Mouse (Mus musculus) MEL (cell line): ENCODE measurements around the gene Meox2.

Source experiments
- POLR2A ChIP-seq, 2 experiments: IDR thresholded peaks; 2 replicates each; pipeline ENCODE4 v1.6.1; 2011 to 2012; ENCODE audit warnings: low read length in 2 of 2, mild to moderate bottlenecking in 2 of 2, control low read depth in 1 of 2, improper control_type of control experiment in 1 of 2, low read depth in 1 of 2, moderate library complexity in 1 of 2; ENCODE audit not compliant: control insufficient read depth in 1 of 2, insufficient read depth in 1 of 2, poor library complexity in 1 of 2
- SIN3A ChIP-seq: IDR thresholded peaks from 2 replicates; pipeline ENCODE4 v1.6.1; 2012; ENCODE audit warnings: low read length, improper control_type of control experiment, inconsistent platforms
- ZNF384 ChIP-seq: IDR thresholded peaks from 2 replicates; pipeline ENCODE4 v1.6.1; 2012; ENCODE audit warnings: low read depth, mild to moderate bottlenecking, inconsistent platforms, low read length, improper control_type of control experiment

DNA sequence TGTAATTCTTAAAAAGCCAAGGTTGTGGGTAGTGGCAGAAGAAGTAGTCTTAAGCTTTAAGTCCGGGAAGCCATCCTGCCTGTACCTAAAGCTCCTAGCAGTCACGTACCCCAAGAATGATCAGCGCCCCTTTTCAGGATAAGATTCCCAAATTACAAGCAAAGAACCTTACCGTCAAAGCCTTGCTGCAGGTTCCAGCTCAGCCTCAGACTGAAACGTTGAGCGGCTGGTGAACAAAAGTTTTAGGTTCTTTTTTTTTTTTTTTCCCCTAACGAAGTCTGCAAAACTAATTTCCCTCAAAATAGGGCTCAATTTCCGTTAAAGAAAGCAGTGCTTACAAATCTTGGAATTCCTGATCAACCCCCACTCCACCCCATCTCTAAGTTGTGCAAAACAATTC, 1.8 kb upstream of the Meox2 start:
- TF ChIP-seq SIN3A = no peak
- no peak for TF ChIP-seq ZNF384
- TF ChIP-seq POLR2A (IDR thresholded peaks at IDR 0.05; ENCODE audit: control insufficient read depth in 1 of 2, insufficient read depth in 1 of 2, low read depth in 1 of 2, low read length in 2 of 2, poor library complexity in 1 of 2) = no peak
